Mouse (Mus musculus) spleen, postnatal 14 days (tissue): ENCODE data around the gene Scg5.

Source experiments
- DNase-seq, 2 experiments: peaks; one replicate each; pipeline ENCODE4 v3.0.0; 2021 to 2022; ENCODE audit warnings: low spot score in 2 of 2

The Scg5 gene

DNA sequence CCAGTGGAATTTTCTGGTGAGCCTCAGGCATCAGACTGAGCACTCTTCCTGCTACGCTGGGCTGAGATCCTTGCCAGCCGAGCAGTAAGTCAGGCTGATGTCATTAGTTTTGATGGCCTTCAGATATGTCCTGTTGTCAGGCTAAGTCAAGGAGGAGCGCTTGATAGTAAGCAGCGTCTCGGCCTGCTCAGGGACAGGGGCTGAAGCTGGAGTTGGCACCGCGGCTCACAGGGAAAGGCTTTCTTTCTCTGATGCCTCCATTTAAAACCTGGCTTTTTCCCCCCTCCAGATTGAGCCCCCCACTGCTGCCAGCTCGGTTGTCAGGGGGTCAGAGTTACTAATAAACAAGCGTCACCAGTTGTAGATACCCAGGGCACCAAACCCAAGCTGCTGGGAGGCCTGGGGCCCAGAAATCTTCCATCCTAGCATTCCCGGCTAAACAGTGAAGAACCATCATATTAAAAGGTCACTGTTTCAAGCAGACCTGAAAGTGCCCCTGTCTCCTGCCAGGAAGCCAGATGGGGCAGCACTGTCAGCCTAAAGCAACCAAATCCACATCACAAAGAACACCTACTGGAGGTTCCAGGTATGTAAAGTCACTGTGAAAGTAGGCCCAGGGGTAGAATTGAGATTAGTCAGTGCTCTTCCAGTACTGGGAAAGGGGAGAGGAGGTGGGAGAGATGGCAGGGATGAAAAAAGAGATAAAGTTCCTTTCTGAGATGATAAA is 21.9 kb downstream of the Scg5 start:
- no peak for DNase-seq

DNA sequence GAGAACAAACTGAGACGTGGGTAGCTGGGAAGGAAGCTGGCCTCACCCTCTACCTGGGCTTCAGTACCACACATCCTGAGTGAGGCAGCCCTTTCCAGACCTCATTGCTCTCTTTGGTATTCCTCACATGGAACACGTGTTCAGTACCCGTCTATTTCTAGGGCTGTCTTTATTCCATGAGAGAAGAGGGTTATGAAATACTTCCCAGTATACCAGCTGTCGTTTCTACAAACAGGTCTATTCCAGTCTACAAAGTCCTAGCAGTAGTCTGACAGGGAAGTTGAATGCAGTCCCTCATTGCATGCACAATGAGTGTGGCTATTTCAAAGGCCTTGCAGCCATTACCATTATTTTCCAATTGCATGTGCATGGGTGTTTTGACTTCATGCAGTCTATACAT is 23.2 kb downstream of the Scg5 start:
- DNase-seq: no peak

DNA sequence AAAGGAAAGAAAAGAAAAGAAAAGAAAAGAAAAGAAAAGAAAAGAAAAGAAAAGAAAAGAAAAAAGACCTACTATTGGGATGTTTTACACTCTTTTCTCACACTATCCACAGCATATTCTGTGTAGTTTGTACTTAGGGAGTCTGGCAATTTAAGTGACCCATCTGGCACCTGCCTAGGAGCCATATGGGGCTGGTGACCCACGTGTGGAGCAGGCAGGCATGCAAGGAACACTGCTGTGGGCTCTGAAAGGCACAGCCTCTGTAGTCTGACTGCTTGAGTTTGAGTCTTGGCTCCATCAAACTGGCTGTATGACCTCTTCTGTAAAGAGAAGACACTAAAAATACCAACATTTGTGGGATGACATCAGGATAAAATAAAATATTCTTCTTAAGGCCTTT is 25.2 kb downstream of the Scg5 start:
- no peak for DNase-seq

DNA sequence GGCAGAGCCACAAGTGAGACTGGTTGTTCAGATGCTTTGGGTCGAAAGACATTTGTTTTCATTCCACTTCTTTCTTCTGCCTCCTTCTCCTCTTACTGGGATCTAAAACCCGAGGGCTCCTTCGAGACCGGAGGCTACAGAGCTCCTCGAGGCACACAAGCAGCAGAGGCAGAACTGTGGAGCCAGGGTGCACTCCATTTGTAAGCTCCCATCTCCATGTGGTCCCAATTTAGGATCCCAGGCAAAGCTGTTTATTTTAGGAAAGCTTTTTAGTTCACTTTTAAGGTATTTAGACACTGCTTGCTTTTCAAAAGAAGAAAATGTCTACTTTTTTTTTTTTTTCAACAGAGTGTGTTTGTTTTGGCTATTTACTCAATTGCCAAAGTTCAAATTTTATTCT is 28.1 kb downstream of the Scg5 start:
- no peak for DNase-seq

DNA sequence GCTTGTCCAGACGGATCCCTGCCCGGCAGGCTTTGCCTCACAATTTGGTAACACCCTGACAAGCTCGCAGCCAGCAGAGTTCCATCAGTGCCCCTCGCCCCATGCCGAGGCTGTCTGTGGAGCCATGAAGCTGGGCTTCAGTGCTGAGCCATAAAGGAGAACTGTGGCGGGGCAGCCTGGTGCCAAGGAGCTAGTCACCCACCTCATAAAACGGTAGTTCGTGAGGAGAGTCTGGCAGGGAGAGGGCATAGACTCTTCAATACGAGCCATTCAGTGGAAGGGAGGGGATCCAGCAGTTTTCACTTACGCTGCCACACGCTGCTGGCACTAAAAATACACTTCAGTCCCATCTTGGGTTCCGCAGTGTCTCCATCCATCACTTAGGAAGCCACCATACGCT is 30.3 kb downstream of the Scg5 start:
- DNase-seq: no peak

DNA sequence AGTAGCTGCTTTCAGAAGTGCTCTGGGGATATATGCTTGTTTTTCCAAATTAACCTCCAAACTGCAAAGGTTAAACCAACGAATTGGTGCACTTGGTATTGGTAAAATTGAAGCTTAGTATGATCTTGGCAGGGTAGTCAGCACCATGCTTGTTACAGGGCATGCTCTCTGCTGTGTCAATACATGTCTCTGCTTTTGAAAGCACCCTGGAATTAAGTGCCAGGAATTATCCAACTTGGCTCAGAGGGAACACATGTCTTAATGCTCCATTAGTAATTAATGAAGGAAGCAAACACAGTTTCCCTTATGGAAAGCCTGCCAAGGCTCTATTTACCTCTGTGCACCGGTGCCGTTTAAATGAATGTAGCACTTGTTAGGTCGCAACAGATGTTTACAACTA is 33.7 kb downstream of the Scg5 start:
- DNase-seq: no peak

DNA sequence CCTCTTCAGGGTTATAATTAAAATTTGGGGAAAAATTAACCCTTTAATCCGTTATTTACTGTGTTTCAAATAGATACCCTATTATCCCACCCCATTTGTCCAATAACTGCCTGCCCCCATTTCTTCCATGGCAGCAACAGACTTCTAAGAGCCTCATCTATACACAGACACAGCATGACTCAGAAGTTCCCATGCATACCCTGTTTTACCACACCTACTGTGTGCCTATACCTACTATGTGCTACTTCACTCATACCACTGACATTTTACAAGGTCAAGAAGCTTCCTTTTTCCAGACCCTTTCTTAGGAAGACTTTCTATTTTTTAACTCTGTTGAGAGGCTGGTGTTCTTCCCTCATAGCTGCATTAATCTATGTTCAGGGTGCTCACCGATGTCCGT is 35.4 kb downstream of the Scg5 start:
- no peak for DNase-seq

DNA sequence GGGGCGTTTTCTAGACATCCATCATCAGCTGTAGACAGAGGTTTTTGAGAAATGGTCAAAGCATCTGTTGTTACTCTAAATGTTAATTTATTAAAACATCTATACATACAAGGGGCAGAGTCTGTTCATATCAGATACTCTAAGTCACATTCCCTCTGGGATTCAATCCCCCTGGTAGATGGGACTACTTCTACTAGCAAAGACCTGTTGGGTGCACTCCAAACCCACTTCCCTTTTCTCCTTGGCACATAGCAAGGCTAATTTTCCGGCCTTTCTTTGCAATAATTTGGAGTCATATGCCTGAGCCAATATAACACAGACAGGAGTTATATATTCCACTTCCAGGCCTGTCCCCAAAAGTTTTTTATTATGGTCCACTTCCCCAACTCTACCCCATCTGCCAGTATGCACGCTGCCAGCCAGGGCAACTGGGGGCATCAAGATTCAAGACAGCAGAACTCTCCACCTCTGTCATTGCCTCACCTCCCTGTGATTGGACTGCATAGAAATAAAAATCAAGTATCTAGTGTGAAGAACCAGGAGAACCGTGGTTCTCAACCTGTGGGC is 40.0 kb downstream of the Scg5 start:
- DNase-seq: no peak

DNA sequence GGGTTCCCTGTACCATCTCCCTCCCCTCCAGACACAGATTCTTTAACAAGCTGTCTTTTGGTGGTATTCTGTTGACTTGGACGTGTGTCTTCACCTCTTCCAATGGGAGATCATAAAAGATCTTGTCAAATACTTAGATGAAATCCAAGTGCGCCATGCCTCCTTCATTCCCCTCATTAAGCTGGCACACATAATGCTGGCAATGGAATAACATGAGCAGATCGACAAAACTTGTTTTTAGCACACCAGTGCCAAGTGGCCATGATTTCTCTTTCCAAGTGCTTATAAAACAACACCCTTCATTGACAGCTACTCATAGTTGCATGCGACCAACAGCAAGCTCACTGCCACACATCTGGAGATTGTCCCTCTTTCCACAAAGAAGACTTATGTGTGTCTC is 41.0 kb downstream of the Scg5 start:
- no peak for DNase-seq

DNA sequence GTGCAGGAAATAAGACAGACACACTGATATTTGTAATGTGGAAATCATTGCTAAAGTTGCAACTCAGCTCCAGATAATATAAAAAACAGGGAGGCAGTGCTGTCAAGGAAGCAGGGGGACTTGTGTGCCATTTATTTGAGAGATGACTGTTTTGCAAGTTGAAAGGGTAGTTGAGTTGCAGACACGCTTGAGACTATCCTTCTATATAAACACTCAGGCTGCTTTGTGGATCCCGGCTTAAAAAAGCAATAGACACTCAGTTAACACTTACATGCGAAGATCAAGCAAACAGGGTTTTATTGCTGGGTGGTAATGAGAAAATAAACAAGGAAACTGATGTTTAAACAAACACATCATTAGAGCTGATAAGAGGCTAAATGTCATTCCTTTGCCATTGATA is 44.1 kb downstream of the Scg5 start:
- DNase-seq: no peak

DNA sequence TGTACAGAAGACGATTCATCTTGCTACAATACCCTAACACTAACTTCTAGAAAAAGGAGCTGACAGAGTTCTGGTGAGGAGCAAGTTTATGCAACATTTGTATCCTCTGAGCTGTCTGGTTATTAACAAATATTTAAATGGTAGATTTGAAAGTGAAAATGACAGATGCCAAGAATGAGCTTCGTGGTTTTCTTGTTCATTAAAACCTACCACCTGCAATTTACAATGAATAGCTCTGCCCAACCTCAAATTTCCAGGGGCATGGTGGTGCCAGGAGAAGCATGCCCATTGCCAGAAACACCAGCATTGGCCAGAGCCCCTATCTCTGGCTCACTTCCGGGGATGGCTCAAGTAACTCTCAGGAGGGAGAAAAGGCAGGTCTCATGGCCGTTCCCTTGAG is 47.4 kb downstream of the Scg5 start:
- no peak for DNase-seq

DNA sequence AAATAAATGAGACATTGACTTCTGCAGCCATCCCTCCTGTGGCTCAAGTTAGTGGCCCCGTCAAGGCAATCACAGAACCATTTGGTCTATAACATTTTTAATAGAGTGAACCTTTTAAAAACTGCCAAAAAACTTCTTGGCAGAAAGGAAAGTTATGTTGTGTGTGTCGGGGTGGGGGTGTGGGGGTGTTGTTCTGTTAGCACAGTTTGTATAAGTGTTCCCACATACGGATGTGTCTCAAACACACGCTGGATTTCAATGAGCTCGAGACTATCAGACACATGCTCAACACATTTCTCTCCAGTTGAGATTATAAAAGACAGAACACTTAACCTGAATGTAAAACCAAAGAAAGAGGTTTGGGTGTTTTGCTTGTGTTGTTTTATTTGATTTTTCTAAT is 47.8 kb downstream of the Scg5 start:
- DNase-seq: no peak

DNA sequence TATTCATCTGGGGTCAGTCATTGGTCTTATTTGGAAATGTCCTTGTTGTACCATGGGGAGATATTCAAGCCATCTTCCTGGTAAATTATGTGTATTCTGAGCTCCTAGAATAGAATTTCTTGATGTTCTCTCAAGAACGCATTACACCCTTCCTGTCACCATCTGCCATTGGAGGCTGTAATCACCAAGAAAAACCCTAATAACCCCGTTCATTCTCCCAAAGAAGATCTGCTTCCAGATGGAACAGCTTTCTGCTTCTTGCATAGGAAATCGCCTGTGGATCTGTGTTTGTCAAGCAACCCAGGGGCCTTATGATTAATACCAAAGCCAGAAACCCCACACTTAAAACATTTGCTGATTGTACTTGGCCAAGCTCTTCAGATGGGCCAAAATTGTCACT is 49.6 kb downstream of the Scg5 start:
- DNase-seq: no peak

DNA sequence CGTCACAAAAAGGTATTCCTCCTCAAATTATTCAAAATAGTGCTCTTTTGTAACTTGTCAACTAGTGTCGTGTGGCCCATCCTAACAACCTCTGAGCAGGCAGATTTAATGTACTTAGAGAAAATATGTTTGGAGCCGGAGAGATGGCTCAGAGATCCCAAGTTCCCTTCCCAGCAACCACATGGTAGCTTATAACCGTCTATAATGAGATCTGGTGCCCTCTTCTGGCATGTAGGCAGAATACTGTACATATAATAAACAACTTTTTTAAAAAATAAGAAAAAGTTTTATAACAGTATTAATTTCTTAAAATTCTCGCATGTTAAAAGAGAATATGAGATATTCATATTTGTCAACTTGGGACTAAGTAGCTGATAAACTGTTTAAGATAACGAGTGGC is 50.9 kb downstream of the Scg5 start:
- DNase-seq: no peak

DNA sequence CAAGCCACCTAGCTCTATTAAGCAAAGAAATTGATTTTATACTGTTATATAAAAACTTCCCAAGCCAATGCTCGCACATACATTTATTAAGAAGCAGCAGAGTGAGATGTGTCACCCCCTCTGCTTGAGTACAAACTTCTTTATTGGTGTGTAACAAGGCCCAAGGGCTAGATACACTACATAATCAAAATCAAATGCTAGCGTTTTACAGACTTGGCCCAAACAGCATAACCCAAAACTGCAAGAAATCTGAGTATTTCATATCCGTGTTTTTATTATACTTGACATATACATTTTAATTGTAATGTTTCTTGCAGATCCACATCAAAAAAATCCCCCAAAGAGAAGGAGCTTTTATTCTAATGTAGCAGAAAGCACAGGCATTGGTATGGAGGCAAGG is 52.6 kb downstream of the Scg5 start:
- DNase-seq: no peak

DNA sequence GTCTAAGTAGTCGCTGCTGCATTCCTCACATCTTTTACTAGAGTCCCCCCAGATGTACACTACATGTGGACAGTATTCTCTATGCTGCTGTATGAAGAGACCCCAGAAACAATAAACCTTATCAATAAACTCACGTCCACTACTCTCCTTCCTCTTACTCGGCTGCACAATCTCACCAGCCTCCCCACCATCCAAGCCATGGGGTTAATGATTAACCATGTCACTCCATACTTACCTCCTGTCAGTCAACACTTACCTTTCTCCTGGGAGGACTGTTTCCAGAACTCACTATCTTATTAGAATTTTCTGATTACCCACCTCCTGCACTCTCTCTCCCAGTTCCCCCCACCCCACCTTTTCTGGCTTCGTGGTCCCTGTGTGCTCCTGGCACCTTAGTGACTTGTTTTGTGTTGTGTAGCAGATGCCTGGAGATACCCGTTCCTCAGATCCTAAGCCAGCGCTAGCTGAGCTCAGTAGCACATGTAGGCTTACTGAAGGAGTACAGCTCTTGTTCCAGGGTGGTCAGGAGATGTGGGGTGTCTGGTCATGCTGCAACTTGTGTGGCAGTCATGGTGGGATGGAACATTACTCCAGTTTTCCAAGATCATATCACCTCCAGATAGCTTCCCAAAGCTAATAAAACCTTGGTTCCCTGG is 54.6 kb downstream of the Scg5 start:
- DNase-seq: no peak

DNA sequence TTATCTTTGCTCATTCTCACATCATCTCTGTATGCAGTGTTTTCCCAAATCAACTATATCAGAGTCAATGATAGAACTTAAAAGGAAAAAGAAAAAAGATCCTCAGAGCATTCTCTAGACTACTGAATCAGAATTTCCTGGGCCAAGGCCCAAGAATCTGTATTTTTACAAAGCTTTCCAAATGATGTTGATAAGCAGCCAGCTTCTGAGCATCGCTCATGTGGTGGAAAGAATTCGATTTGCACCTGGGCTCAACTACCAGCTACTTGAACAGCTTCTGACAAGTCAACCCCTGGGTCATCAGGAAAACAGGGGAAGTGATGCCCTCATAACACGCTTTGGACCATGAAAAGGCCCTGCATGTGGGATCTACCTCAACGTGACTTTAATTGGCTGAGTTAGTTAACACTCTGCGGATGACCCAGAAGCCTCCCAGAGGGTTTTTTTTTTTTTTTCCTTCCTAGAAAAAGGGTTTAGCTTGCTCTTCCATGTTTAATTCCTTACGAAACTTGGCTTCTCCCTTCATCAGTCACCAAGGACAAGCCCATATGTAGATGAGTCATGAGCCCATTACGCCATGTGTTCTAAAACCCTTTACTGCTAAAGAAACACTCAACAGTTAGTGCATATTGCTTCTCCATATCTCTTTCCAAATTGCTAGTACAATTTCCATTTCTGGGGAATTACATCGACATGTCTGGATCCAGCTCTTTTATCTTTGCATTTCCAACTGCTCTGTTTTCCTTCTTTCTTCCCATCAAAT is 60.2 kb downstream of the Scg5 start:
- DNase-seq: no peak

DNA sequence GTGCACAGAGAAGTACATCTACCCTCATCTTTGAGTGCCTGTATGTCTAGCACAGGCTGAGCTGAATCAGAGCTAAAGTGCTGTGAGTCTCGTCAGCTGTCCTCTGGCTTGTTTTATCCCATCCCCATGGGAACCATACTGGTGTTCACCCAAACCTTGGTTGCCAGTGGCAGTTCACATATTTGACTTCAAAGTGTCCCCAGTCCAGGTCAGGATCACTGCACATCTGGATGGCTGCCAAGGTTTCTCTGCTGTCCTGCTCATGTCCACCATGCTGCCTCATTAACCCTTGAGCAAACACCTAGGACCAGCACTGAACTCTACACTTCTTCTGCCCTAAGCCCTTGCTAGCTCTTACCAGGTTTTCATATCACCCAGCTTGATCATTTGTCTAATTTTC is 63.0 kb downstream of the Scg5 start:
- DNase-seq: no peak

DNA sequence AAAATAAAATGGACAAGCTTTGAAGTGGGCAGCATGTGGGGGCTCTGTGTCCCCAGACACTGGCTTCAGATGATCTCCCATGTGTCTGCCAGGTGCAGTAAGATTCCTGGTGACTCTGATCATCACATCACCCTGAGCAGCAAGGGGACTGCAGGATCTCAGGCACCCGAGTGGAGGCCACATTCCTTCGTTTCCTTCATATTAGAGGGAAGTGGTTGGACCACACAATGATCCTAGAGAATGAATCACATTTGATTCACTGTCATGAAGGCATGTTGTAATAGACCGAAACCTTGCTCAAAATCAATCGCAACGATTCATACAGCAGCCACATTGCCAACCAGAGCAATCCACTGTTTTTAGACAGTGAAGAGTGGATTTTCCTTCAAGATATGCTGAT is 64.0 kb downstream of the Scg5 start:
- DNase-seq: no peak

DNA sequence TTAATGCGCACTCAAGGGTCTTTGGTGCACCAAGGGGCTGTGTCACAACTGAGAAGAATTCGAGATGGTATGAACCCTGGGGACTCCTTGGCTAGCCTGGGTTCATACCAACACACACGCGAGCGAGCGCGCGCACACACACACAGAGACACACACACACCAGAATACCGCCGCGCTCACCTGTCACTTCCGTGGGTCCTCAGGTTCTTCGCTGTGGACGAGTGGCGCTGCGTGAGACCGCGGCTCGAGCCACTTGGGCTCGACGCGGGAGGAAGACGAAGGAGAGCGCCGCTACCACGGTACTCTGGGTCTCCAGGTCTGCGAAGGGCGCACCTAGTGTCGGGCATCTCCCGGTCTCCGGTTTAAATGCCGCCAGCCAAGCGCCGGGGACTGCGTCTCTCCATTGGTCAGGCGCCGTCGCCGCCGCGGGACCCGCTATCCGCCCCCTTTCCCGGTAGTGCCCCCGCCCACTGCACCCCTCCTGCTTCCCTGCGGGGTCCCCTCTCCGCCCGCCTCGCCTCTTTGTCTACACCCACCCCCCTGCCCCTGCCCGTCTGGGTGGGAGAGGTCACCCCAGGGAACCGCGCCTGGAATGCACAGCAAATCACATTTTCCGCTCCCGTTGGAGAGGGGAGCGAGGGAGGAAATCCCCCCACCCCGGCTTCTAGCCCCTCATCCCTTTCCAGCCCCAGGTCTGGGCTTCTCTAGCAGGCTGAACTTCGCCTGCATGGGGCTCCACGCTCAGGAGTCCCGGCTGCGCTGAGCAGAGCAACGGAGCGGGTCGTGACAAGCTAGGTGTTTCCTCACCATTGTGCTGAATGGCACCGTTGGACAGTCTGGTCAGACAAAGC is 70.4 kb downstream of the Scg5 start, which contains the start of gene Grem1:
Grem1 (minus strand) TSS at position 336 of the 851 bp plus-strand sequence.
- DNase-seq: no peak

DNA sequence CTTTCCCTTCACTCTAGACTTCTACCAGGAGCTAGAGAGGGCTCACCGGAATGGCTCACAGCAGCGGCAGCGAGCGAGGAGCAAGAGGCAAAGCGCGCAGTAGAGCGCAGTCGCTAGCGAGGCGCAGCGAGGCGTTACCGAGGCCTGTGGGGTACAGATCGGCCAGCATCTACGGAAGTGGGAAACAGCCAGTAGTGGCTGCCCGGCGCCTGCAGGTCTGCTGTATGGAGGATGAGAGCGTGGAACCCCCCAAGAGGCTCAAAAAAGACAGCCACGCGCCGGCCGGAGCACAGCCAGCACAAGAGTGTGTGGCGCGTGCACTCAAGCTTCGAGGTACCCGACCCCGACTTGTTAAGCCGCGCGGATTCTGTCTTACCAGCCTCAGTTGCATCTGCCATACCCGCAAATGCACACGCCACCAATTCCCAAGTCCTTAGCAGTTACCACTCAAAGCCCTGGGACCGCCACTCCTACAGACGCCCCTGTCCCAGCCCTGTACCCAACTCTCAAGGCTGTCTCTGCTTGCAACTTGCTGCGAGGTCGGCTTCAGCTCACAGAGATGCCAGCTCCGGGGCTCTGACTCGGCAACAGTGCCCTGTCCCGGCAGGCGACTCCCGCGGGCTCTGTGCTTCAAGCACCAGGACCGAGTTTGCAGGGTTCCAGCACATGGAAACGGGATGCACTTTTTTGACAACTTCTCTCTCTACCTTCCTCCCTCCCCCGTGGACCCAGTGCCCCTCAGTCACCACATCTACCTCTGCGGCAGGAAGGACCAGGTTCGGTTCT is 71.2 kb downstream of the Scg5 start:
- no peak for DNase-seq
